Mouse (Mus musculus): ENCODE data around the gene Aldh1a2. TPM values are rescaled to one million over a fixed set of nuclear protein-coding genes. Genes with fewer than 3 reads are reported as not detected.
A peak's percentile ranks its signal among the peaks of the same experiment; 100 is the strongest.

The Aldh1a2 gene
- total RNA-seq, 1 experiment from 2014 or later: not detected

DNA sequence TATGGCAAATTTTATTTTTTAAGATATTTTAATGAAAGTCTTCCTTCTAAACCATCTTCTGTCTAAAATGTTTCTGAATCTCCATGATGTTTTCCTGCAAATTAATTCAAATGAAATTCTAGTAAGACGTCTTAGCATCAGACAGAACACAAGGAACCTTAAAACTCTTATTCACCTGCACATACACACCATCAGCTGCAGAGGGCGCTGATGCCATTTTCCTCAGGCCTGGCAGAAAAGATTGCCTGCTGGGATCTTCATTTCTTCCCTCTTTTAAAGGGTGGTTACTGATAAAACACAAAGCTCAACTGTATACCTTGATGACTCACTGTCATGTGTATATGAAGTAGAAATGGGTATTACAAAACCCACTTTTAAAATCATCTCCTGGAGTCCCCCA lies 4.7 kb upstream of the Aldh1a2 start:
- ATAC-seq (ENCODE audit: extremely low read depth, insufficient number of reproducible peaks, low FRiP score, poor library complexity, severe bottlenecking): no peak

DNA sequence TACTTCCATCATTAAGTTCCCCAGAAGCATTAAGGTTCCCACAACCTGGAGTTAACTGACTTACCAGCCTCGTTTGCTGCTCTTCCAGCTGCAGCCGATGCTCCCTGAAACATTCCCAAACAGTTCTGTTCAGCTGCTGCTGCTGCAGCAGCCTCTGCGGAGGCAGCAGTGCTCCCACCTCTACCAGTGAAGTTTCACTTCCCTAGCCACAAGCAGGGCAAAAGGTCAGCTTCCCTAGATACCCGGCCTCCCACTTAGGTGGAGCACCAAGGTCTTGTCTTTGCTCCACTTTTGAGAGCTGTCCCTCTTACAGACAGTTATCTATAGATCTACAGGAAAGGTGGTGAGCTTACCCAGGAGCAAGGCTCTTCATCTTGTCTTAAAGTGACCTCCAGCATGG lies 2.0 kb upstream of the Aldh1a2 start:
- peak; percentile 30; the same call in 1 of the 2 replicates for ATAC-seq (ENCODE audit: extremely low read depth, insufficient number of reproducible peaks, low FRiP score, poor library complexity, severe bottlenecking)

DNA sequence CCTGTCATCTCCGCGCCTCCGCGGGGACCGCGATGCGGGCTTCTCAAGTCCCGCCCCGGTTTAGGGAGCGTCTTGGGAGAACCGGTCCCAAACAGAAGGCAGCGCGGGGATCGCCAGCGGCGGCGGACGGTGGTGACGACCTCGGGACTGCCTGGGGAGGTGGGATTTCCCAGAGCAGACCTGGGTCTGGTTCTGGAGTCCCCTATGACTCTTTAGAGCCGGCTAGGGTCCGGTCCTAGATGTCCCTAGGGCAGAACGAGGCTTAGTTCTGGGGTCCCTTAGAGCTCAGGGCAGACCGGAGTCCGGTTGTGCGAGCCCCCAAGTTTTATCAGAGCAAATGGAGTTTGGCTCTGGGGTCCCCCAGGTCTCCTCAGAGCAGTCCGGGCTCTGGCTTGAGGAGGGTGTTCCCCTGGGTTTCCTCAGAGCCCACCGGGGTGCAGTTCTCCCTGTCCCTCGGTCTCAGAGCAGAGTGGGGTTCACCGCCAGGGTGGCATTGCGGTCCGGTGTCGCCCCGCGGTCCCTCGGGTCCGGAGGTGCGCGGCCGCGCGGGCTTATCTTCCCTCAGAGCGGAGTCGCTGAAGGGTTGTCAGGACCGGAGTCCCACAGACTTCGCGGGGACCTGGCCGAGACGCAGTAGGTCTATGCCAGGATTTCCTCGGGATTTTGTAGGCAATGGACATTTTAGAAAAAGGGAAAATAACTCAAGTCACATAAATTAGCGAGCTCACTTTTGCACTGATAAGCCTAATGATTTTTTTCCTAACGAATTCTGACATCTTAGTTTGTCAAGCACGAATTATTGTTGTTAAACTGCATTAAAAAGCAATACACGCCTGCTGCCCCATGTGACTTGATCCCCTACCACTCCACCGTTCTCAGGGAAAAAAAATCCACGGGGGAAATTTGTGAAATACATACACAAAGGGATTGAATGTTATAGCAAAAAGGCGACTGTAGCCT lies 727 bp downstream of the Aldh1a2 start:
- ATAC-seq (ENCODE audit: extremely low read depth, insufficient number of reproducible peaks, low FRiP score, poor library complexity, severe bottlenecking): no peak

DNA sequence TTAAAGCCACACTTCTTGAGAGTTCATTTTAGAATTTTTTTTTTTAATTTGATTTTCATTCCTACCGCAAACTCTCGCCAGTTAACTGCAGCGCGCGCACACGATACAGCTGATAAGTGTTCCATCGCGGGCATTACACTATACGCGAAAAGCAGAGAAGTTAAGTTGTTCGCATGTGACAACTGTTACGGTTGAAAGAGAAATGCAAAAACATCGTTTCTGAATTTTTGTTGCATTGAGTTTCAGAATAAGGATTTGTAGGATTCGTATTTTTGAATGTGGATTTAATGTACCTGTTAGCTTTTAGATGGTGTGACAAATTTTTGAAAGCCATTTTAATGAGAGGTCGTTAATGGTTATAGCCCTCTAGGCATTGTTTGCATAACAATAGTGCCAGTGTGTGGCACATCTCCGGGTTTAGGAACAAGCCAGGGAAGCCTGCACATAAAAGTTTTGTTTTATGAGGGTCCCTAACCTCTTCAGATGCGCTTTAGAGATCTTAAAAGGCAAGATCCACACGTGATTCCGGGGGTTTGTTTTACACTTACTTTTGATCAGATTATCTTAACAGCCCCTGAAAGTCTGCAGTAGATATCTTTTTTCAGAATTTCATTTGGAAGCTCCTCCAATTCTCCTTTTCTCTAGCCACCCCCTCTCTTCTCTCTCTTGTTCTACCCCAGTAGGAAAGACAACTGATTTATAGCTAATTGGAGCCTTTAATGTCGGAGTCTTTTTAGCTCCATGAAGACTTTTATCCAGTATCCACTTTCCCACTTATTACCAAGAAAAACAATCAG lies 1.6 kb downstream of the Aldh1a2 start:
- ATAC-seq (ENCODE audit: extremely low read depth, insufficient number of reproducible peaks, low FRiP score, poor library complexity, severe bottlenecking): no peak

DNA sequence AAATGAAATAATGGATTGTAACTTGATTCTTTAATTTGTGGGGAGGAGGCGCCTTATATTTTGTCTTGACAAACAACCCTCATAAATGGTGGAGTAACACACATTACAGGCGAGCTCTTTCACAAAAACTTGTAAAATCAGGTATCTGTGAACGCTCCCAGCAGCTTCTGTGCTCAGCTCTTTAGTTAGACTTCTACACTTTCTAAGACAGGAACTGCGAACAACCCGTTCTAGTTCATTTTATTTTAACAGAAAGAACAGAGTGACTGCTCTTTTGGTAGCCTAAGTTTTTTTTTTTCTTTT lies 2.2 kb downstream of the Aldh1a2 start:
- ATAC-seq (ENCODE audit: extremely low read depth, insufficient number of reproducible peaks, low FRiP score, poor library complexity, severe bottlenecking): no peak

DNA sequence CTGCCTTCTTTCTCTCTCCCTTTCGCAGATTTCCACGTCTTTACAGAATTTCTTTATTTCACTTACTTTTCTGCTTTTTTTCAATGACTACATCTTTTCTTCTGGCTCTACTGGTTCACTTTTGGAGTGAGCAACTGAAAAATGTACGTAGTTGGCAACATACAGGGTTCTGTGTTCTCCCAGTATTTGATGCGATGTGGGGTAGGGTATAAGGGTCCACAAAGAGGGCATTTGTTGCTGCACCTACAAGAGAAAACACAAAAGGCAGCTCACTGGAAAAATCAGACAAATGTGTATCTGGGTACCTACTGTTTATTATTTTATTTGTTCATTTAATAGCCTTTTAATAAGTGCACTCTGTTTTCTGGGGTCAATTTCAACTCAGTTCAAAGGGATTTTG lies 3.6 kb downstream of the Aldh1a2 start:
- ATAC-seq (ENCODE audit: extremely low read depth, insufficient number of reproducible peaks, low FRiP score, poor library complexity, severe bottlenecking): no peak

DNA sequence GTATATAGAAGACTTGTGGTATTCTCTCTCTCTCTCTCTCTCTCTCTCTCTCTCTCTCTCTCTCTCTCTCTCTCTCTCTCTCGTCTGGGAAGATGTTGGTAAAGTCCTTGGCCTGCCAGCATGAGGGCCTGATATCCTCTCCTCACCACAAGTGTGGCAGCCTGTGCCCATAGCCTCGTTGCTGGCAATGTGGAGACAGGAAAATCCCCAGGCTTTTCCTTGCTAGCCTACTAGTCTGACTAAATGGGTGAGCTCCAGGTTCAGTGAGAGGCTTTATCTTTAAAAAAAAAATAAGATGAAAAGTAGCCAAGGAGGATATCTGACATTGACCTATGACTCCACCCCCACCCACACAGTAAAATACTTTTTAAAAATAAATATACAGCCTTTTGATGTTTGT lies 4.8 kb downstream of the Aldh1a2 start:
- no peak for ATAC-seq (ENCODE audit: extremely low read depth, insufficient number of reproducible peaks, low FRiP score, poor library complexity, severe bottlenecking)

DNA sequence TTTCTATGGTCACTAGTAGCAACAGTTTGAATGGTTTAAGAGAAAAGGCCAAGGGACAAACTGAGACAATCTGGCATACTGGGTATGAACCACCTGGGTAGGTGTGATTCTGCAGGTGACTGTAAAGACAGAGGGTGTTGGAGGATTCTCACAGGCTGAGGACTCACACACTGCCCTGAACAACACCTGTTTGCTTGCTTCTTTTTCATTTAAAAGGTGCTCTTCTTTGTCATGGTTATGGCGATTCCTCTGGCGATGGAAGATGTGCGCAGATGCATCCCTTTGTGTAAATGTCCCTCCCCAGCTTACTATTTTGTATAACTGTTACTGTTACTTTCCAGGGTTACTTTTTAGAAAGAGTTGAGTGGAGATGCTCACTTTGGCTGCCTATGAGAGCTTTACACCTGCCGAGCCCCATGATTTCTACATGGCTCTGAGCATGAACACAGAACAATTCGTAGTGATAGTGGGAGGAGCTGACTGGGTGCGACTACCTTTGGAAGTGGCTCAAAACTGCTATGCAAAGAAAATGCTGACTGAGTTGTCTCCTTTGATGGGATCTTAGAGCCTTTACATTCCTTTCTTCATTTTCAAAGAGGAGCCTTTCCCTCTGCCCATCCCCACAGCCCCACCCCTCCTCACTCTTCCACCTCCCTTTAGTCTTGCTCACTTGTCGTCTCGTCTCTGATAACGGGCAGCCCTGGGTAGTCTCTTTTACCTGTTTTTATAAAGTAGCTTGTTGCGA lies 11.8 kb downstream of the Aldh1a2 start:
- ATAC-seq (ENCODE audit: extremely low read depth, insufficient number of reproducible peaks, low FRiP score, poor library complexity, severe bottlenecking): no peak

DNA sequence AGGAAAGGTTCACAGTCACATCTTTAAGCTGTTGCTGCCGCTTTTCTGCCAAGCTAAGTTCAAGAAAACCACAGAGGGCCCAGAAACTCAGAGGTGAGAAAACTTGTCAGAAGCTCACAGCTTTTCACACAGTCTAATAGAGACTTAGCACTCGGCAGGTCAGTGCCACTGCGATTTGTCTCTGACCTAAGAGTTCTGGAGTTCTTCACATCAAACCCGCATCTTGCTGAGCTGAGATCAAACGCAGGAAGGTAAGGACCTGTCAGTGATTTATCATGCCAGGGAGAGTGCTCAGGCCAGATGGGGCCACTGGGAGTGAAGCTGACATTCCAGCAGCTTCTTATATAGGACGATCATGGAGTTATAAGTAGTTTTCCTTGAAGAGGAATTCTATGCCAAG lies 14.4 kb downstream of the Aldh1a2 start:
- no peak for ATAC-seq (ENCODE audit: extremely low read depth, insufficient number of reproducible peaks, low FRiP score, poor library complexity, severe bottlenecking)

DNA sequence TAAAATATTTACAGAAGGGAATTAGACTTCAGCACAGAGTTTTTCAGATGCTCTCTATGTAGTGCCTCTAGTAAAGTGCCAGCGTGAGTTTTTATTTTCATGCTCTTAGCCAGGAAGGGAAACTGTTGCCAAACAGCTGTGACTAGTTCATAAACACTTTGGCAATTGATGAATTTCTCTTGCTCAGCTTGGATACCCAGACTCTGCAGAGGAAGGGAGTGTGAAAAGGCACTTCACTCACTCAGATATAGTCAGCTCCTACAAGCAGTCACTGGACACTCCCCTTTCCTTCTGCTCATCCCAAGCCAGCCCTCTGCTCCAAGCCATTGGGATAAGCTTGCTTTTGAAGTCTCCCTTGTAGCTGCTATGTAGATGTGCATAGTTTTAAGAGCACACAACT lies 21.0 kb downstream of the Aldh1a2 start:
- no peak for ATAC-seq (ENCODE audit: extremely low read depth, insufficient number of reproducible peaks, low FRiP score, poor library complexity, severe bottlenecking)

DNA sequence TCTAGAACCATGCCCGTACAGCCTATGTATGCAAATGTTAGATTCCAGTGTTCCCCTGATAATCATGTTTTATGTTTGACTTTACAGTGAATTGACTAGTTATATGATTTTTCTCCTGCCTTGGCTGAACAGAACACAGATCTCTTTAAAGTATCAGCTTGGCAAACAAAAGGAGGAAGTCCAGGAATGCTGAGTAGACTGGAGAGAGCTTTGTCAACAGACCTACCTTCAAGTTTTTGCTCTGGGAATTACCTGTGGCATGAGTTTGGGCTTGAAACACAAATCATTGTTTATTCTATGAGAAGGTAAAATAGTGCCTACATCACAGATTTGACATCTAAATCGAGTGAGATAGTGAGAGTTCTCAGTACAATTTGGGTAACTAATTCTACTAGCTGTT lies 24.3 kb downstream of the Aldh1a2 start:
- ATAC-seq (ENCODE audit: extremely low read depth, insufficient number of reproducible peaks, low FRiP score, poor library complexity, severe bottlenecking): no peak

DNA sequence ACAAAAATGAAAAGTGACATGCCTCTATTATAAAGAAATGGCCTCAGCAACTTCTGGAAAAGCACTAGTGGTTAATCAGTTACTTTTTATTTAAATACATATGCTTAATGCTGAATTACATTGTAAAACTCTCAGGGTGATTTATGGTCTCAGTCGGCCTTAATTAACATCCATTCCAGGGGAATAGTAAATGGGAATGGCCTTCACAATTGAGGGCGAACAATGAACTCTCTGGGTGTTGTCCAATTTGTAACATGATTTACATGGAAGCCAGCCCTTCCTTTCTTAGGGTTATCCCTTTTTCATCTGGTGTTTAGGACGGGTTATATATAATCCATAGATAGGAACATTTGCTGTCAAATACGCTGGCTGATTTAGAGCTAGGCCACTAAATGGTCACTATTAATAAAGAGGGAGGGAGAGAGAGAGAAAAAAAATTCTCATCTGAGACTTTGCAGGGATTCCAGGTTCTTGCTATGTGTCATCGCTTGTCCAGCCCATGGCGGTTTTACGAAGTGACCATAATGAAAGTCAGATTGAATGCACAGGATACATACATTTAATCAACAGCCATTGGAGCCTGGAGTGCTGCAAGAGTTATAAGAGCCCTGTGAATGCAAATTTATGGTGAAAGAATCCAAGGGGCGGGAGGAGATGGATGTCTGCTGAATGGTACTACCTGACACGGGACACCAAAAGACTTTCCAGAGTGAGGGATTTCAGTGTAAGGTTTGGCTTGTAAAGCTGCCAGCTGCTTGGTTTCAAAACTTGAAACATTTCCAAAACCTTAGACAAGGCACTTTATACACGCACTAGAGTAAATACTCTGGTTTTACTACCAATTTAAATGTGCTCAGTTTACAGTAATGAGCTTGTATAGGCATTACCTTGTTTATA lies 26.2 kb downstream of the Aldh1a2 start:
- no peak for ATAC-seq (ENCODE audit: extremely low read depth, insufficient number of reproducible peaks, low FRiP score, poor library complexity, severe bottlenecking)

DNA sequence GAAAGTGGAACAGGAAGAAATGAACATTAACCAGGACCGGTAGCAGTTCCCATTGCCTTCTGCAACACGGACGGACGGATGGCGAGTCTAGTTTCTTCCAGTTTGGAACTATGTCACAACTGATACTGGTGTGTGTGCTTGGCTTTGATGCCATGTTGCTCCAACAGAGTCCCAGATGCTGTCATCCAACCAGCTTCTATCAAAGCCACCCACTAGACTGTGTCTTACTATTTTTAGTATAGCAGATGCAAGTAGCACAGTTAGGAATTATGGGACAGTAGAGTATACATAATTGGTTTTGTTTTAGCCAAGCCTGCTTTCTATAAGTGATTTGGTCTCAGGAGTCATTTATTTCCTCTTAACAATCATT lies 26.8 kb downstream of the Aldh1a2 start:
- no peak for ATAC-seq (ENCODE audit: extremely low read depth, insufficient number of reproducible peaks, low FRiP score, poor library complexity, severe bottlenecking)

DNA sequence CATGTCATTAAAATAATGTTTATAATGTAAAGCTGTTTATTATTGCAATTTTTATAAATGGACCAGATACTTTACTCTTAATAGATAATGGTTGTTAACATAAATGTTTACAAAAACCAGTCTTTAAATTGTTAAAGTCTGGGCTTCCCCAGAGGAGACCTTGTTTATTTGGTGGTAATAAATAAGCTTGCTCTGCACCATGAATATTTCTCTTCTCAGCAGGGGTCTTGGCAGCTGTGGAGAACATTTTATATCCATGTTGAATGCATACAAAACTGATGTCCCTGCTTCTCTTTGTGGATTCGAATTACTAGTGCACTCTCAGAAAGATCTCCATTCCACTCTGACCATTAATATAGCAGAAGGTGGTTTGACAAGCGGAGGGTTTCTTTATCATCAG lies 38.8 kb downstream of the Aldh1a2 start:
- ATAC-seq (ENCODE audit: extremely low read depth, insufficient number of reproducible peaks, low FRiP score, poor library complexity, severe bottlenecking): no peak

DNA sequence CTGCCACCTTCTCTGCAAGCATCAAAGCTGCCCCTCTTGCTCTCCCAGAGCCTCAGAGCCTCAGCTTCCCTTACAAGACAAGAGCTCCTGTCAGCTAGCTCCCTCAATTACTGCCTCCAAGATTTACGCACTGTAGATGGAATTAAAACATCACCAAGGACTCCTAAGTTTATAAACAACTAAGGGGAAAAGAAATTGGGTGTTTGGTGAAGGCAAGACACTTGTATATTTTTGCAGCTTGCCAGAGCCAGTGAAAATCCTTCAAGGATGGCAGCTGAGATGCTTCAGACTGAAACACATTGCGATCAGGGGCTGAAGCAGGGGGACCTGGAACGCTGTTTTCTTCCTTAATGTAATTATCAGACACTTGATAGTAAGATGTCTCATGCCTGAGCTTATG lies 47.1 kb downstream of the Aldh1a2 start:
- no peak for ATAC-seq (ENCODE audit: extremely low read depth, insufficient number of reproducible peaks, low FRiP score, poor library complexity, severe bottlenecking)

DNA sequence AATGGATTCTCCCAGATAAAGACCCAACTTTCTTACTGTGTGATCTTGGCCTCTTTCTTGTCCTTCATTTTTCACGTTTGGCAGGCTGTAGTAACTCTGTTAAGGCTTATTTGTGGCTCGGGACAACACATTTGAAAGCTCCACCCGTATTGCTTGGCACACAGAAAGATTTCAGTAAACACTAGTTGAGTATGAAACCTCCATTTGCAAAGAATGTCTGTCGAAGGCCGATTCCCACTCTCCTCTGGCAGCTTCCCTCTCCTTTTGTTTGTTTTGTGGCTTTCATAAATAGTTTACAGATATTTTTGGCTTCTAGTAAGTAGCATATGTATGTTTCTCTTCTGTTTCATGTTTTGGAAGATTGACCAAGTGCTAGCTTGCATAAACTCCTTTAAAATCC lies 54.1 kb downstream of the Aldh1a2 start:
- no peak for ATAC-seq (ENCODE audit: extremely low read depth, insufficient number of reproducible peaks, low FRiP score, poor library complexity, severe bottlenecking)

DNA sequence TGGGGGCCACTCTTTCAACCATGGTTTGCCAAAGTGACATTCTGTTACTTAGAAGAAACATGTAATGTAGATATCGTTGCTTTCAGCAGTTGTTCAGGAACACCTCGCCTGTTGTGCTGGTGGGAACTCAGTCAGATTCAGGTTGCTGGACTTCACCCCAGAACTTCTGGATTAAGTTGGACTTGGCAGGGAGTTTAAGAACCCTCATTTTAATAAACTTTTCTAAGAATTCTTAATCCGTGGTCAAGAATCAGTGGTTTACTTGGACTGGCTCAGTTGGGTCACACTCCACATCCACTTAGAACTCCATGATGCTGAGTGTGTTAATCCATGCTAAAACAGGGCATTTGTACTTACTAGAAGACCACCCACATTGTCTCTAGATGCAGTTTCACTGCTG lies 54.6 kb downstream of the Aldh1a2 start:
- no peak for ATAC-seq (ENCODE audit: extremely low read depth, insufficient number of reproducible peaks, low FRiP score, poor library complexity, severe bottlenecking)

DNA sequence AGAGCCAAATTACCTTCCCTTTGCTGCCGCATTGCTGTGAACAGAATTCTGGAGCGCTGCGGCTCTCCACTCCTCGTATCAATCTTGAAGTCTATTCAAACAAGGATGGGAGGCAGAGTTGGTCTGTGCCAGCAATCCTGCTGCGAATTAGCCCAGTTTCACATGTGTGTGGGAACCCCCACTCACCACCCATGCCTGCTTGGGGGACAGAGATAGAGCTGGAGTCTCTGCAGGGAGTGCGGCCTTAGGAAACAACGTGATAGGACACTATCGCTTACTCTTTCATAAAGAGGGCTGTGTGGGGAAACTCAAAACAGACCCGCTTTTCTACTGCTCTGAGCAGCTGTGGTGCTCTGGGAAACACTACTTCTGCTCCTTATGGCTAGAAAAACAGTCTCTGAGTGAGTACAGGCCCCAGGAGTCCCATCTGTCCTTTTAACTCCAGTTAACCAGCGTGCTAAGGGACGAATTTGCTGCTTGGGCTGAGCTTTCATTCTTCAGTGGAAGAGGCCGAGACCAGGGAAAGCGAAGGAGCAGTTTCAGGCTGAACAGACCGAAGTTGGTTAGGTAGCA lies 60.6 kb downstream of the Aldh1a2 start:
- no peak for ATAC-seq (ENCODE audit: extremely low read depth, insufficient number of reproducible peaks, low FRiP score, poor library complexity, severe bottlenecking)

All from neutrophil, adult 5-6 weeks (primary cell).